Mouse (Mus musculus) thymus, postnatal 10 days (tissue): Measurements from ENCODE around the gene Cnih3.

Source experiments
- DNase-seq, 2 experiments: peaks; one replicate each; pipeline ENCODE4 v3.0.0; 2021; ENCODE audit warnings: low spot score in 2 of 2

Gene Cnih3

DNA sequence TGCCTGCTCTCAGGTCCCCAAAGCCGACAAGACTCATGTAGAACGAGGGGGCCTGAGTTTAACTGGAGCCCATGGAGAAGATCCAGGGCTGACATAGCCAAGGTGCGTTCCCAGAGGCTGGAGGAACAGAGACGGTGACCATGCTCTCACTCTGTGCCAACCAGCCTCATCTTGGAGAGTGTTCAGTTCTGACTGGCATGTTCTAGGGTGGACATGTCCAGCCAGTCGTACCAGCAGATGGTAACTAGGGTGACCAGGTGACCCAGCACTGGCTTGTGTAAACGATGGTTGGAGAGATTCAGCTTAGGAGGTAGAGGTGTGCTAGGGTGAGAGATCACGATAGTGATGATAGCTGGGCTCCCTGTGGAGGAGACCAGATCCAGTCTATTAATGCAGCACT is 50.6 kb downstream of the Cnih3 start:
- no peak for DNase-seq

DNA sequence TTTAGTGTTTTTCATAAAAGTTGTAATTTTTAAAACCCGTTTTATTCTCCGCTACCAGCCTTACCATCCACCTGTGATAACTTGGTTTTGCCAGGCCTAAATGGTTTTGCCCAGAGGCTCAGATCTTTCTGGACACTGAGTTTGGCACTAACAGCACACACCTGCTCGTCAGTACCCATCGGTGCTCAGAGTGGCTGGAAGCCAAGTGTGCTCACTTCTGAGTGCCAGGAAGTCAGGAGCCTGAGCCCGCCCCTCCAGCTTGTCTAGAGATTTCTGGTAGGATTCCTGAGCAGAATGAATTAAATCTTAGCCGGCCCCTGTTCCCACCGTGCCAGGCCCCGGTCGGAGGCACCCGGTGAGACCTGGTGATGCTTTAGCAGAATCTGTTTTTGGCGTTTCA is 54.9 kb downstream of the Cnih3 start:
- DNase-seq, result no peak

DNA sequence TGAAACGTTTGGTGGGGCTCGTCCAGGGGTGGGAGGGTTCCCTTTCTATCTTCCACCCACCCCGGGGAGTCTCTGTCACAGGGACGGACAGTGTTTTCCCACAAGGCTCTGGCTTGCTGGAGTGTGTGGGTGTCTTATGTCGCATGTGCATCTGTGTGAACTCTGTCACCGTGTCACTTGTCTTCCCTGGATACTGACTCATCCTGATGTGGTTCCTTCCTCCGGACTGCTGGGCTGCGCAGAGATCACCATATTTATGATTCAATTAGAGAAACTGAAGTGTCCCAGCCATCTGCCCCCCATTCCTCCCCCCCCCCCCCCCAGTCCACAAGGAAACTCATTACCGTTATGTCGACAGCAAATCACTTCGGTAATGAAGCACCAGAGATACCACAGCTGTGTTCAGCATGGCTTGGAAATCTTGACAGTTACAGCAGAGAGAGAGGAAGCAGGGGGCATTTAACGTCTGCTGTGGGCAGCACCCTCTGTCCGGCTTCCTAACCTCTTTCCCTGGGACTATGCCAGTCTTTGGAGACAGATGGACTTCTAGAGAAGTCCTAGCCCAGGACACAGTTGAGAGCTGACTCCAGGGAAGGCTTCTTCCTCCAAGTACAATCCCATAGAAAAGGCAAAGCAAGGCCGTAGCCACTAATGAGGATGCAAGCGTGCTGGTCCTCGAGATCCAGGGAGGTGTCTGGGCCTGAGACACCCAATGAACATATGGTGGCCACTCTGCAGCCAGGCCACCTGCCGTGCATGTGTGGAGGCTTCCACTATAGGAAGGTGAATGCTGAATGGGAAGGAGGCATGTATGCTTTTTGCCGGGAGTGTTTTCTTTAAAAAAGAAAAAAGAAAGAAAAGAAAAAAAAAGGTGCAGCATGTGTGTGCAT is 55.9 kb downstream of the Cnih3 start:
- no peak for DNase-seq

DNA sequence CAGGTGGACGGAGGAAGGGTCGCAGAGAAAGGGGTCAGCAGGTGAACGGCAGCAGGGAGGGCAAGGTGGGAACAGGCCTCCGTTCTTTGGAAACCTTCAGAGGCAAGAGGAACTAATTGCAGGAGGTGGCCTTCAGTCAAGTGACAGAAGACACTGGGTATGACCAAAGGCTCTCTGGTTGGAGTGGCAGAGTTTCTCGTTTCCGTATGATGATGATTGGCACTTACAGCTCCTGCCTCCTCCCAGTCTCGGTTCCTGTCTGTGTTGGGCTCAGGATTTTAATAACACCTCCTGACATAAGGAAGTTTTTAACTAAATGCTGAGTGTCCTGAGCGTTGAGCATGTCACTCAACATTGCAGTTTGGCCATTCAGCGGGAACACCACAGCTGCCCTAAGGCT is 57.3 kb downstream of the Cnih3 start:
- DNase-seq, result no peak

DNA sequence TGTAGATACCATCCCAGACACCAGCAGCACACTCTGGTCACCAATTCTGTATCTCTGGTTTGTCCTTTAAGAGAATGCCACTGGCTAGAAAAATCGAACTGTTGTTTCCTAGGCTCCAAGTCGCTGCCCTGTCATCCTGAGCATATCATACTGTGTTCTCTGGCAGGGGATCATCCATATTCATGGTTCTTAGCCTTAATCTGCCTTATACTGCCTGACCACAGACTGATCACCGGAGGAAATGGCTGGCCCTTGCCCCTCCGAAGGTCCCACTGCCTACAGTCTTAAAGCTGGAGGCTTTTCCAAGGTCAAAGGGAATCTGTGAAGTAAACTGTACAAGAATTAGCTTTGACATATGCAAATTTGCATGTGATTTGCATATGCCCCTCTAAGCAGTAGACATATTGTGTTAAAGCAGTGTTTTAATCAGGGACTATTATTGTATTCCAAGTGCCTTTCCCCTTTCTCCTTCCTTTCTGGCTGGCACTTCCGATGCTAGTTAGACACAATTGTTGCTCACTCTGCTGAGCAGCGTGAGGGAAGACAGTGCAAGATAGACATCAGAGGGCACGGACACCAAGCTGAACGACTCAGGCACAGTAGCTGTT is 58.3 kb downstream of the Cnih3 start:
- no peak for DNase-seq

DNA sequence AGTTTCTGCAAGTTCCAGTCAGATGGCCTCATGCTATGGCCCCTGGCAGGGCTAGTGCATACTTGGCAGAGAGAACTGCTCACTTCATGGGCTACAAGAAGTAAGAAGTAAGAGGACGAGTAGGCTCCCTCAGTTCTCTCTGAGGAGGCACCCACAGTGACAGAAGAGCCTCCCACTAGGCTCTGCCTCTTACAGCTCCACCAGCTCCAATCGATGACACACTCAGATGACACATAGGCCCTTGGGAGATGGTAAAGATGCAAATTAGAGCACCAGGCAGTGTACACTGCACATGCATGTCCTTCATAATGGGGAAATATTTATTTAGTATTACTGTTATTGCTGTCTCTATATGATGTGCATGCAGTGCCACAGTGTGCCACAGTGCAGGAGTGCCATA is 62.6 kb downstream of the Cnih3 start:
- no peak for DNase-seq

DNA sequence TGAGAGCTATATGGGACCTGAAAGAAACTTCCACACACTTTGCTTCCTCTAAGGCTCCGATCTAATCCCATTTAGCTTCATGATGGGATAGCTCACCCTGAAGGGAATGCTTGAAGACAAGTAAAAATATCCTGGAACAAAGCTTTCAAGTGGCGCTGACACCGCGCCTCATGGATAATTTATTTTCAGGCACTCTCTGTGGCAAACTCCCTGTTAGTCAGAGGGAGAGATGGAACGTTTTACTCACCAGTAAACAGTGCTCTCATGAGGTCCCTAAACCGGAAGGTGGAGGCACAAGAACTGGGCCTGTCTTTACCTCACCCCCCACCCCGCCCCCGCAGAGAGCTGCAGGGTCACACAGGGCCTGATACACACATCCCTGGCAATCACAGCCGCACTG is 64.4 kb downstream of the Cnih3 start:
- no peak for DNase-seq

DNA sequence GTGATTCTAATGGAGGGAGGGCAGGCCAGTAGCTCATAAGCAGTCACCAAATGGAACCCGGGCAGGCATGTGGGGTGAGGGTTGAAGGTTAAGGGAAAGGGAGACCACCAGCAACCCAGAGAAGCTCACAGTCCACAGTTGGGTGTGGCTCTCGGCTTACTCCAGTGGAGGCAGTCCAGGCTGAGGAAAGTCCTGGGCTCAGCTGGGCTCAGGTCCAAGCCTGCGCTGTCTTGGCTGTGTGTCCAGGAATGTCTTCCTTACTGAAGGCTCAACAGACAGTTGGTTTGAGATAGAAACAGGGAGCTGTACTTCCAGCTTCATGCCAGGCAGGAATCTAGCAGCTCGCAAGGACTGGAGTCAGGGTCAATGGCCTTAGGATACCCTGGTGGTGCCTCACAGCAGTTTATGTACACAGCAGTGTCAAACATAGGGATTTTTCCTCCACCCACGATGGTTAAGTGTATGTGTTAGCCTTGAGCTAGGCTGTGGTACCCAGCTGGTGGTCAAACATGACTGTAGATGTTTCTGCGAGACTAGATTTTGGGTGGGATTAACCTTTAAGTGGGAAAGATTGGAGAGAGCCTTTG is 65.6 kb downstream of the Cnih3 start:
- DNase-seq, result no peak

DNA sequence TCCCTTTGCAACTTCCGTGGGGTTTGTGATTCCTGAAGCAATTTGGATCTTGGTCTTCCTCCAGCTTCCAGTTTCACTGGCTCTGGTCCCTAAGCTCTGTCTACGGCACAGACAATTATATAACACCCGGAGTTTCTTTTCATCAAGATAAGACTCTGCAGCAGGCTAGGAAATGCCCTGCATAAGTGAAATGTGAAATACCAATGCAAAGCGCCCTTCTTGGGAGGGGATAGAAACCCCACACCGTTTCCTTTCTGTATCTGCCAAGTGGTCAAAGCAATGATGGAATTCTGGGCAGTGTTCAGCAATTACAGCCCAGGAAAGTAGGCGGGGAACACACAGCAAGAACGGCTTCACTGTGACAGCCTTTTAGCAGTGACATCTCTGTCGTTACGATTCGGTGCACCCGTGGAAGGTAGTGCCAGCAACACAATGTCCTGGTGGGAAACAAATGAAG is 67.7 kb downstream of the Cnih3 start:
- no peak for DNase-seq

DNA sequence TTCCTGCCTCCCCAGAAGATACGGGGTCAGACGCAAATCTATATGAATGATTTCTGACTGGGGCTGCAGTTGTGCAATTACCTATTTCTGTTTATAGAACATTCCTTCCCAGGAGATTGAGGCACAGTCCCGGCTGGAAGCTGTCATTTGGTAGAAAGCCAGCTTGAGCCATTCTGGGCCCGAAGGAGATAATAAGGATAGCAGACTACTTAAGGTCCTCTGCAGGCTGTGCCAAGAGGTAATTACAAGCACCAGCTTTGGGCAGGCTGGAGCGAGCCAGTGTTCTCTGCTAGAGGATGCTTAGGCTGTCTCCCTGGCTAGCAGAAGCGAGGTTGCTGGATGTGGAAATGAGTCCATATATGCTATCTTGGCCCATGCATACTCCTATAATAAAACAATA is 70.4 kb downstream of the Cnih3 start:
- DNase-seq, result no peak

DNA sequence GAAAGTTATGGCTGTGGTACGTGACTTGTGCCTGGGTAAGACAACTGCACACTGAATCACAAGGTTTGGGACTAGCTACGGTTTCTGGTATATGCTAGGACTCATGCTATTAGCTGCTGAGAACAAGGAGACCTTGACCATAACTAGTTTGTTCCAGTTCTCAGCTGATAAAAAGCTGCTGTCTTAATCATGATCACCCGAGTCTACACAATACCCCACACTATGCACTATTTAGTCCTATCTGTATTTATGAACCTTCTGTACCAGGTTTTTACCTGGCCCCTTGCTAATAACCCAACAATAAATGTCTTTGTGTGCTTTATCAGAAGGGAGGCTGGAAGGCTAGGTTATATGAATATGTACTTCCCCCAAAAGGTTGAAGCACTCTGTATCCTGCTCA is 72.5 kb downstream of the Cnih3 start:
- DNase-seq, result no peak

DNA sequence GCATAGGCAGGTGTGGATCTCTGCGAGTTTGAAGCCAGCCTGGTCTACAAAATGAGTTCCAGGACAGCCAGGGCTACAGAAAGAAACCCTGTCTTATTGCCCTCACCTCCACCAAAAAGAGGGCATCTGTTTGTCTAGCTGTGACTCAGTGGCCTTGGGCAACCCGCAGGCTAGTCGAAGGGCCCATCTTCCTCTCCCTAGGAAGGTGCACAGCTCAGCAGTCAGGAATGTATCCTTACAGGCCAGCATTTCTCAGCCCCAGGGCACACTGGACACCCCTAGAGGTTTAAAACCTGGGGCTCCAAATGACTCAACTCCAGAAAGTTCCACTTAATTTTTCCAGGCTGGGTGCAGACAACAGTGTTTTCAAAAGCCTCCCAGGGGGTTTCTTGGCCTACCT is 73.0 kb downstream of the Cnih3 start:
- no peak for DNase-seq

DNA sequence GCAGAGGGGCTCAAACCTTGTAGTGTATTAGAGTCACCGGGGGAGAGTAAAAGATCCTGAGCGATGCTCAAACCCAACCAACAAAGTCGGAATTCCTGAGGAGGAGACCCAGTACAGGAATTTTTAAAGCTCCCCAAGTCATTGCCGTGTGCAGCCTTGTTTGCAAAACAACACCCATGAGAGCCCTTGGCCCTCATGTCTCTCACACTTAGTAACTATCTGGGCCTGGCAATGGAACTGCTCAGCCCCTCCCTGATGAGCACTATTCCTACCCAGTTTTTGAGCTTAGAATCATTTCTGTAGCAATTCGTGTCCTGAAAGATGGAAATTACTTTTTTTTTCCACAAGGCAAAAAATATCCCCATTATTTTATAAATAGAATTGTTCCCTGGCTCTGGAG is 74.0 kb downstream of the Cnih3 start:
- no peak for DNase-seq

DNA sequence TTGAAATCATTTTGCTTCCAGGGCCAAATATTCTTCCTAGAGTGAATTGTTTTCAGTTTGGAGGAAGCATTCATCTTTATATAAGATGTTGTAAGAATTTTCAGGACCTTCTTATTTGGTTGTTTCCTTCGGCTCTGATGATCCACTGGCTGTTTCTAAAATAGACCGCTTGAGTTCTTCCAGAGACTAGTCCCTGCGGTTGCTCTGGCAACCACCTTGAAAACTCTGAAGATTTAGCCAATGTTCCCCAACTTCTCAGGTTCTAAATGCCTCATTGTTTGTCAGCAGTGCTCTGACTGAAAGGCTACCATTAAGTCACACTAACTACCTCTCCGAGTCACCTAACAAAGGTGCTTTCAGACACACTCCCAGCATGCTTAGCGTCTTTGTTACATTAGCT is 80.8 kb downstream of the Cnih3 start:
- no peak for DNase-seq

DNA sequence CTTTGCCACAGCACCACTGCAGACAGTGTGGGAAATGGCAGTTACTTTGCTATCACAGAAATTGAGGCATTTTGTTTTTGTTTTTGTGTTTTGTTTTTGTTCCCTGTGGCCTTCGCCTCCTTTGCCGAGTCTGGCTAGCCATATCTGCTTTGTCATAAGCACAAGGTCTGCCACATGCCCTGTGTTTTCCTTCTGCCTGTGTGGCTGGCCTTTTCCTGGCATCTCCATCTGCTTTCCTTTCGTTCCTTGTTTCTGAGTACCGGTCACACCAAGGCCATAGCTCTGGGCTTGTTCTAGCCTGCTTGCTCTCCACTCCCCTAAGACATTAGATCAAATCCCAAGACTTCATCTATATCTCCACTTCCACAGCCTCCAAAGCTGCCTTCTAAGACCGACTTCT is 83.0 kb downstream of the Cnih3 start:
- no peak for DNase-seq

DNA sequence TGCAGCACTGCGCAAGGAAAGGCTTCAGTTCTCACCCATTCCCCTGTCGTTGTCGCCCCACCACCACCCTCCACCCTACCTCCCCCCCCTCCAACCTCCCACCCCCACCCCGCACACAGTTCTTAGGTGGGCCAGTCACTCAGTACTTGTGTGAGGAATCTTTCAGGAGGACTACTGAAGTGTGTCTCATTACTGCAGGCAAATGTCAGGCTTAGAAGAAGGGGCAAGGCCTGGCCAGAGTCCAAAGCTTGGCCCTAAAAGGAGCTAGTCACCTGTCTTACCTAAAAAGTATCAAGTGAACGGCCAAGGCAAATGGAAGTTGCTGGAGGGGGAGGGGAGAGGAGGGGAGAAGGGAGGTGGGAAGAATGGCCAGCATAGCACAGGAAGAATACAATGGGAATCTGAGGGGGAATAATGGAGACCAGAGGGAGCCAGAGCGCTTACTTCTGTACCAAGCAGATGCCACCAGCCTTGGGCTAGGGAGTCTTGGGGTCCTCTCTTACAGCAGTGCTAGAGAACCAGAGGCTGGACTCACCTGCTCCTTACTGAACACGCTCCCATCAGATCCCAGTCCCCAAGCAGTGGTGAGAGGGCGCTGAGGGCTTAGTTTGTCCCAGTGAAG is 88.7 kb downstream of the Cnih3 start:
- no peak for DNase-seq

DNA sequence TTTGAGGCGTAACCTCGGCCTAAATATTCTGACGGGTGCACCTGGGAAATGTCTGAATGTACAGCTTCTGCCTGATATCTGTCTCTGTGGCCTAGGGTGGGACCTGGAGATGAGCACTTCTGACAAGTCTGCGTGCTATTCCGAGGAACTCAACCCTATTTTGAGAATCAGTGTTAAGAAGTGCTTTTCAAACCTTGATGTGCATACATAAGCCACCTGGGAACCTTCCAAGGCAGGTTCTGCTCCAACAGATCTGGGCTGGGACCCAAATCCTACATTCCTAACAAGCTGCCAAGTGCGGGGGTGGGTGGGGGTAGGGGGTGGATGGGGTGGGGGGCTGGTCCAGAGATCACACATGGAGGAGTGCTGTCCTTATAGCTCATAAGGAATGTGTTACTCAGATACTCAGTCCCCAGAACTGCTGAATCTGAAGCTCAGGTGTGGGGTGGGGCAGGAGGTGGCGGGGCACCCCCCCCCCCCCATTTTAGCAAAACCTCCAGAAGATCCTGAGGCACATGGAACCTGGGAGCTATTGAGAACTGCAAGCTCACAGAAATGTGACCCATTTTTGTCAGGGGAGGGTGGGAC is 89.3 kb downstream of the Cnih3 start:
- no peak for DNase-seq

DNA sequence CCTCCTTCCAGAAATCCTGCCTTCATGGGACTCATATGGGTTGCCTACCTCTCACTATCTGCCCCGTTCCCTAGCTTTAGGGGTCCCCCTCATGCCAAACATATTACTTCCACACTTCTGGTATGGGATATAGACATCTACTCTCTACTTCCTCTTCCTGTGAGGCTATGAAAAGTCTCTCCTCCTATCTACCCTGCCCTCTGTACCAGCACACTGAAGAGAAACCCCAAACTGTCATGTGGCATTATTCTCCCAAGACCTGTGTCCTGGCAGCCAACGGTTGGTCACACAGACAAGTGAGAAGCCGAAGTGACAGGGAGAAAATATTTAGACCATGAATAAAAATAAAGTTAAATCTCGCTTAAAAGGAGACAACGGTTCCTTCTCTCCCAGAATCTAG is 92.6 kb downstream of the Cnih3 start:
- DNase-seq, result no peak

DNA sequence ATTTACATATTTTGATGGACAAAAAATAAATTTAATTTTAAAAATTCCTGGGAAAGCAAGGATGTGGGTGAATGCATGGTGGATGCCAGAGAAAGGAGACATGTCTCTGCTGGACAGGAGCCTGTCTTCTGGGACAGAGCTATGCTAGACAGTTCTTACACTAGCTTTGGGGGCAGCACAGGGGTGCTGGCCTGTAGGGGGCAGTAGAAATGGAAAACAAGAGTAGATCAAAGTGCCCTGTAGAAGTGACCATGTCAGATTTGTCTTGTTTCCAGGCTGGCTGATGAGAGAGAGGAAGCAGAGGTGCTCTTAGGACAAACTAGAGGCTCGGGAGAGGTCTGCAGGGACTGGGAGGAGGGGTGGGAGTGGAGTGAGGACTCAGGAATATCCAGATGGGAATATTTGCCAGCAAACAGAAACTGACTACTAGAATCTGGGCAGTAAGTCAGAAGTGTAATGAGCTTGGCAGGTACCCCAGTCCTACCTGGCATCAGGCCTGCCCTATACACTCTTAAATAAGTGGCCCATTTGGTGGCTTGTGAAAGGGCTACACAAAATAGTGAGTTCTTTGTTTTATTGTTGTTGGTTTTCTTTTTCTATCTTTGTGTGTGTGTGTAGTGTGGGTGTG is 93.3 kb downstream of the Cnih3 start:
- peak in 1 of 2 experiments; percentile 10 for DNase-seq

DNA sequence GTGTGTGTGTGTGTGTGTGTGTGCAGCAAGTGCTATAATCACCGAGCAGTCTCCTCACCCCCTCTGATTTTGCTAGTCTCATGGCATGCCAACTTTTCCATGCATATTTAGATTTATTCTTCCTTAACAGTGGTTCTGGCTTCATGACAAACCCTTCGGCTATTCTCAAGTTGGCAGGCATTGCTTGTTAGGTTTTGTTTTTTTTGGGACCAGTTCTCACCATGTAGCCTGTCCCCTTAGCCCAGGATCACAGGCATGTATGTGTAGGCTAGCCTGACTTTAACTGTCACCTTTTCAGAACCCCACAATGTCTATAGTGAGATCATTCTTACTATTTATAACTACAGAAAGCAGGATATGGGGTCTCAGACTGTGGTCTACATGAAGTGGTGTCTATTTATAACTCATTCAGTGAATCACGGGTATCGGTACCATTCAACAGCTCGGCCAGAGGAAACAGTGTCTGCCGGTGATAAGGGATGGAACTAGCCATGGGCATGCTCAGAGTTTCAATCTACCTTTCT is 94.2 kb downstream of the Cnih3 start:
- no peak for DNase-seq

DNA sequence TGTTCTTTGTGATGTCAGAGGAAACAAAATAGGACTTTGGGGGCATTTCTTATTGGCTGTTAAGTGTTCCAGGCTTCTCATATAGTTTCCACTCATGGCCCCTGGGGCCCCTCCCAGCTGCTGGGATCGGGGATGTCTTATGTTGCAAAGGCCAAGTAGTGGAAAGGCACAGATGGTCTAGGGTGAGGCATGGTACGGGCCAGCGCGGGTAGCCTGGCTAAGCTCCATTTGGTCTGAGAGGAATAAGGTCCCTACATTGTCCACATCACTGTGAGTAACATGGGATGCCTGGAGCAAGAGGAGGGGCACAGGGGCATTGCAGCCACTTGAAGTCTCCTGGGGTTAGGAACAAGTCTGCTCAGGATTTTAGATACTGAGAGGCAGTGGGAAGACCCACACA is 95.1 kb downstream of the Cnih3 start:
- no peak for DNase-seq

DNA sequence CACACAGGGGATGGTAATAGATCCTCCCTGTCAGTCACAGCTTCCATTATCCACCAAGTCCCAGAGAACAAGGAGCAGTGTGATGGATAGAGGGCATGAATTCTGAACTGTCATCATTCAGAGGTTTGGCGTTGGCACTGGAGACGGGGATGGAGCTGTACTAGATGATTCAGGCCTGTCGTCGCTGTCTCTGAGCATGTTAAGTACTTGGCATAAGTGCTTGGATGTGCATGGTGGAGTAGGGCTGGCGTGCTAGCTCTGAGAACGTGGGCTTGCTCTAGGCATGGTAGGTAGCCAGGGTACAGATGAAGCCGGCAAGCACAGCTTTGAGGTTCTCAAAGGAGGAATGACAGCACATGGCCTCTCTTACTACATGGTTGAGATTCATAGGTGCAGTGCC is 95.6 kb downstream of the Cnih3 start:
- no peak for DNase-seq
